Mouse (Mus musculus): ENCODE data around the gene Tbkbp1. TPM values are rescaled to one million over a fixed set of nuclear protein-coding genes. Genes with fewer than 3 reads are reported as not detected.

Tbkbp1 gene
- total and polyA plus RNA-seq, 3 experiments, result 9.7 to 33.8 (median 13.1) TPM

Small RNA genes lying within 50 kb of the gene (microRNA-seq; reads per million reads assigned to microRNA genes)
- 0 reads per million in 2 experiments for gene Mir7235

Other genes with a start within 250 kb of the Tbkbp1 start
- 10 to 100 TPM; 39.8 to 52.9 TPM for gene Cdk5rap3, start 235.0 kb downstream of the Tbkbp1 start, total RNA-seq (2021)
- 32.8 and 35.4 TPM in 2 replicates for gene Cdk5rap3, start 235.0 kb downstream of the Tbkbp1 start, polyA plus RNA-seq (2012; rRNA removed)
- under 1 TPM; 0.52 to 0.66 TPM for gene Prr15l, start 223.4 kb downstream of the Tbkbp1 start, total RNA-seq (2021)
- not detected in 2 replicates for gene Prr15l, start 223.4 kb downstream of the Tbkbp1 start, polyA plus RNA-seq (2012; rRNA removed)
- gene Pnpo, start 207.5 kb downstream of the Tbkbp1 start, total RNA-seq (2021), result 10 to 100 TPM; 29.3 to 37.4 TPM
- gene Pnpo, start 207.5 kb downstream of the Tbkbp1 start, polyA plus RNA-seq (2012; rRNA removed), result 43.0 and 52.9 TPM in 2 replicates
- 10 to 100 TPM; 15.4 to 18.6 TPM for gene Sp2, start 168.5 kb downstream of the Tbkbp1 start, total RNA-seq (2021)
- gene Sp2, start 168.5 kb downstream of the Tbkbp1 start, polyA plus RNA-seq (2012; rRNA removed), result 15.2 and 19.3 TPM in 2 replicates
- gene Sp6, start 138.1 kb downstream of the Tbkbp1 start, total RNA-seq (2021), result under 1 TPM; 0.09 to 0.24 TPM
- 0.10 and 0.31 TPM in 2 replicates for gene Sp6, start 138.1 kb downstream of the Tbkbp1 start, polyA plus RNA-seq (2012; rRNA removed)
- 10 to 100 TPM; 13.3 to 25.0 TPM for gene Scrn2, start 121.6 kb downstream of the Tbkbp1 start, total RNA-seq (2021)
- gene Scrn2, start 121.6 kb downstream of the Tbkbp1 start, polyA plus RNA-seq (2012; rRNA removed), result 27.6 and 28.6 TPM in 2 replicates
- gene Lrrc46, start 110.1 kb downstream of the Tbkbp1 start, total RNA-seq (2021), result 1 to 10 TPM in 1 of 2 experiments, under 1 TPM in 1; 0.98 to 1.1 TPM
- 0.47 and 0.50 TPM in 2 replicates for gene Lrrc46, start 110.1 kb downstream of the Tbkbp1 start, polyA plus RNA-seq (2012; rRNA removed)
- gene Mrpl10, start 109.9 kb downstream of the Tbkbp1 start, total RNA-seq (2021), result 100 to 1,000 TPM; 130 to 154 TPM
- 197 and 276 TPM in 2 replicates for gene Mrpl10, start 109.9 kb downstream of the Tbkbp1 start, polyA plus RNA-seq (2012; rRNA removed)
- gene Osbpl7, start 100.9 kb downstream of the Tbkbp1 start, total RNA-seq (2021), result 10 to 100 TPM in 1 of 2 experiments, 1 to 10 TPM in 1; 7.4 to 12.7 TPM
- gene Osbpl7, start 100.9 kb downstream of the Tbkbp1 start, polyA plus RNA-seq (2012; rRNA removed), result 14.8 and 16.0 TPM in 2 replicates
- under 1 TPM; 0.26 to 0.31 TPM for gene Tbx21, start 36.2 kb downstream of the Tbkbp1 start, total RNA-seq (2021)
- gene Tbx21, start 36.2 kb downstream of the Tbkbp1 start, polyA plus RNA-seq (2012; rRNA removed), result 0.53 and 0.73 TPM in 2 replicates
- 100 to 1,000 TPM in 1 of 2 experiments, 10 to 100 TPM in 1; 98.1 to 113 TPM for gene Kpnb1, start 36.4 kb upstream of the Tbkbp1 start, total RNA-seq (2021)
- 8.8 and 11.4 TPM in 2 replicates for gene Kpnb1, start 36.4 kb upstream of the Tbkbp1 start, polyA plus RNA-seq (2012; rRNA removed)
- 10 to 100 TPM; 69.2 to 70.2 TPM for gene Npepps, start 129.1 kb upstream of the Tbkbp1 start, total RNA-seq (2021)
- gene Npepps, start 129.1 kb upstream of the Tbkbp1 start, polyA plus RNA-seq (2012; rRNA removed), result 29.8 and 34.3 TPM in 2 replicates
- 10 to 100 TPM; 34.7 to 41.3 TPM for gene Mrpl45, start 164.2 kb upstream of the Tbkbp1 start, total RNA-seq (2021)
- 9.5 and 10.9 TPM in 2 replicates for gene Mrpl45, start 164.2 kb upstream of the Tbkbp1 start, polyA plus RNA-seq (2012; rRNA removed)
- gene Gpr179, start 200.6 kb upstream of the Tbkbp1 start, total RNA-seq (2021), result 1 to 10 TPM; 1.2 TPM
- 0.99 and 1.2 TPM in 2 replicates for gene Gpr179, start 200.6 kb upstream of the Tbkbp1 start, polyA plus RNA-seq (2012; rRNA removed)
- 10 to 100 TPM; 20.3 to 20.8 TPM for gene Socs7, start 211.1 kb upstream of the Tbkbp1 start, total RNA-seq (2021)
- gene Socs7, start 211.1 kb upstream of the Tbkbp1 start, polyA plus RNA-seq (2012; rRNA removed), result 9.9 and 10.3 TPM in 2 replicates

Data from adrenal gland, adult 2 months (tissue).